Mouse (Mus musculus) left cerebral cortex, postnatal 10 days (tissue): Measurements from ENCODE around the gene Hyal2. TPM values are rescaled to one million over a fixed set of nuclear protein-coding genes. Genes with fewer than 3 reads are reported as not detected.
"Not testable (repeated sequence)": the region's sequence is repeated elsewhere in the genome, so short reads cannot be mapped to it uniquely, and the experiment has no call there.

Experiments used
- DNase-seq, 2 experiments: peaks; one replicate each; pipeline ENCODE4 v3.0.0; 2021 to 2022; ENCODE audit warnings: low spot score in 2 of 2, mixed read lengths in 1 of 2; ENCODE audit errors: extremely low spot score in 1 of 2
- intact Hi-C: fragments of 180-260 bp; cut with DNase I; formaldehyde crosslinking; loops from one replicate; pipeline ENCODE4 v1.15.1; 2025
- total RNA-seq, 2 experiments: library from RNA; stranded (reverse); gene quantifications; 2 replicates each; pipeline ENCODE4 v1.2.3; 2021

Gene Hyal2
- total RNA-seq, 2 experiments from 2014 or later, result 13.2 to 20.1 TPM

DNA sequence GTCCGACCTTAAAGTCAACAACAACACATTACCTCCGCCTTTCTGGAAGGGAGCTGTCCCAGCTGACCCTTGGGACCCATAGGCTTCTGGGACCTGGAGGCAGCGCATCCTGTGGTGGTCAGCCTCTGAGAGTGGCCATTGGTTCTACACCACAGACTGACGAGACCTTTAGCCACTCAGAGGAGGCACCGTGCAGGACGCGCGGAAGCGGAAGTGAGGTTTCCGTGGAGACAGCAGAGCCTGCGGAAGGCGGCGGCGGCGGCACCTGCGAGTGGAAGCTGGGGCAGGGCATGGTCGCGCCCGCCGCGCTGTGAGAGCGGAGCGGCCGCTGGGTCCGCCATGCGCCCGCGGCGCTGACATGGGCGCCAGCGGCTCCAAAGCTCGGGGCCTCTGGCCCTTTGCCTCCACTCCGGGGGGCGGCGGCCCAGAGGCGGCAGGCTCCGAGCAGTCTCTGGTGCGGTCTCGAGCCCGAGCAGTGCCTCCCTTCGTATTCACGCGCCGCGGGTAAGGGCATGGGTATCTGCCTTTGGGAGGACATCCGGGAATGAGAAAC is 4.6 kb upstream of the Hyal2 start, which contains the start of gene Tusc2:
TSS of gene Tusc2 (plus strand) at position 227 of the 553 bp plus-strand sequence.
- intact Hi-C loops, result no loop called here
- DNase-seq, result peak; percentile 95 to 96

GRCm38 (mm10) chr9:107565556-107565955 is 2.2 kb upstream of the Hyal2 start:
- DNase-seq, intact Hi-C loops: not testable (repeated sequence)

DNA sequence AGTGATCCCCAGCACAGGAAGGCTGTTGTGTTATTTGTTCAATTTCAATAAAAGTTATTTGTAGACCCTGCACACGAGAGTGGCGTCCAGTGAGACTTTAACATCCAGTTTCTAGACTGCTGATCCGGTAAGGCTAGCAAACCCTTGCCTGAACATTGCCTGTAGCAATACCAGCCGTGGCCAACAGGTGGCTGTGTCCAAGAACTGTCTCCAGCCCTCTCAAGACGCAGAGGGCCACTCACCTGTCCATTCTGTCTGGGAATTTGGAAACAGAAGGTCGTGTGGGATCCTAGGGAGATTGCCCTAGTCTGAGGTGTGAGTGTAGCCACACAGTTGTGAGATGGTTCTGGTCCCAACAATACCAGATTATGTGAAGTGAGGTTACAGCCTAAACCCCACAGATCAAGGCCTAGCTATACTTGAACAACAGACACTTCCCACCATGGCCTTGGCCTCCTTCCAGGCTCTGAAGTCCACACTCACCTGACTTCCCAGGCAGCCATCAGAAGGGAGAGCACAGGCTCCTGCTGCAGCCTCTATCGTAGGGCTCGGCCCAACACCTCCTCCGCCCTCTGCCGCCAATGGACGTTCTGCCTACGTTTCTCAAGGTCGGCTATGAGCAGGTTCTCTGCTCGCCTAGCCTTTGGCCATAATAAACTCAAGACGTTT is 1.6 kb upstream of the Hyal2 start:
- DNase-seq, result peak; percentile 65 to 89
- intact Hi-C loops, result no loop called here

GRCm38 (mm10) chr9:107566855-107567254 is 890 bp upstream of the Hyal2 start:
- intact Hi-C loops, result no loop called here
- DNase-seq, result peak in 1 of 2 experiments; percentile 74

DNA sequence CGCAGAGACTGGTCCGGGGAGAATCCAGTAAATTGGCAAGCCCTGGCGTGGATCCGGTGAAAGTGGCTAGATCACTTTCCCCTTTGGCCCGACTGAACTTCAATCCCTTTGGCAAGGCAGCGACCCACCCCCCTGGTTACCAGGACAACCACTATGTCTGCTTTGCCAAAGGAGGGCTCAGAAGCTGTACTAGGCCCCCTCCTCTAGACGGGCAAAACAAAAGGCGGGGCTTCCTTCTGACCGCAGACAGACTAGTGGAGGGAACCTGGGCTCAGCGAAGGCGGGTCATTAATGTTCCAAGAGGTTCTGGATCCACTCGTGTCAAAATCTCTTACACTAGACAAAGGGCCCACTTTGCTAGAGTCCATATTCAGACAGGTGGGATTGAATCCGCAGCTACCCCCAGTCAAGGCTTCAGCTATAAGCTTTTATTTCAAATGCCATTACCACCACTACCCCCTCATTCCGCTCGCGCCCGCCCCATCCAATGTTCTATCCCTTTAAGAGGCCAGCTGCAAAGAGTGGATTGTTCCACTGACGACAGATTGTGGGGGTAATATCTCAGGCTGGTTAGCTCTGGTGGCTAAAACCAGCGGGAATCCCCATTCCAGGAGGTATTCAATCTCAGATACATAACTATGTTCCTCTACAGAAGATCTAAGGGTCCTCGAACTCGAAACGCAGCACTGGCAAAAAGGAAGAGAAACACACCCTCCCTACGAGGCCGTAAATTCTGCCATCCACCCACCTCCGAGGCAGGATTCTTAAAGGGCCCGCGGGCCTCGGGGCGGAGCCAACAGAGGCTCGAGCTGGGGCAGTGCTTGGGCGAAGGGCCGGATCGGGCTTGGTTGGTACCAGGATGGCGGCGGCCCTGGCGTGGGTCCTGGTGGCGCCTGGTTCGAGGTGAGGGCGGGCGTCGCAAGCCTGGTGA is 851 bp downstream of the Hyal2 start:
- intact Hi-C loops, result no loop called here
- DNase-seq, result peak; percentile 76 to 91

DNA sequence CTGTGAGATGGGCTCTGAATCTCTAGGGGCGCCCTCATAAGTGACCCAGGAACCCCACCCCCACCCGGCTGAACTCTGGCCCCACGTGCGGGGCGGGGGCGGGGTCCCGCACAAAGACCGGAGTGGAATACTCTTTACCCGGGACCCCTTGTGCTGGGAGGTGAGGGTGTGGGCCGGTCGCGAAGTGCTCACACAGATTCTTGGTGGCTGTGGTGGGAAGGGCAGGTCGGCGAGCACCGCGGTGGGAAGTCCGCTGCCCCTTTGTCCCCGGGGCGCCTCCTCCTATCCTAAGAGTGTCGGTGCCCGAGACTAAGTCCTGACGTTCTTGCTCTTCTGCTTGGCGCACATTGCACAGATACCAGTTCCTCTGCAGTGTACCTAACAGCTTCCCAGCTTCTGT is 1.5 kb downstream of the Hyal2 start:
- no peak for DNase-seq
- intact Hi-C loops, result no loop called here

GRCm38 (mm10) chr9:107570016-107570415 is 2.3 kb downstream of the Hyal2 start:
- no peak for DNase-seq

DNA sequence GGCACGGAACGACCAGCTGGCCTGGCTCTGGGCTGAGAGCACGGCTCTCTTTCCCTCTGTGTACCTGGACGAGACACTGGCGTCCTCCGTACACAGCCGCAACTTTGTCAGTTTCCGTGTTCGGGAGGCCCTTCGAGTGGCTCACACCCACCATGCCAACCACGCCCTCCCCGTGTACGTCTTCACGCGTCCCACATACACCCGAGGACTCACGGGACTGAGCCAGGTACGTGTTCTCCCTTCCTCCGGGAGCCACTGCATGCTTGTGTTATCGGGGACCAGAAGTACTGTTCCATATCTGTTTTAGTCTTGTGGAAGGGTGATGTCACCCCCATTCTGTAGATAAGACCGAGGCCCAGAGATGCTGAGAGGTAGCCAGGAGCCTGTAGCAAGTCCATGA is 3.1 kb downstream of the Hyal2 start:
- intact Hi-C loops, result no loop called here
- no peak for DNase-seq

More at GRCm38 (mm10) chr9:107570016-107570415, 2.3 kb downstream of the Hyal2 start:
- intact Hi-C loops, result no loop called here

DNA sequence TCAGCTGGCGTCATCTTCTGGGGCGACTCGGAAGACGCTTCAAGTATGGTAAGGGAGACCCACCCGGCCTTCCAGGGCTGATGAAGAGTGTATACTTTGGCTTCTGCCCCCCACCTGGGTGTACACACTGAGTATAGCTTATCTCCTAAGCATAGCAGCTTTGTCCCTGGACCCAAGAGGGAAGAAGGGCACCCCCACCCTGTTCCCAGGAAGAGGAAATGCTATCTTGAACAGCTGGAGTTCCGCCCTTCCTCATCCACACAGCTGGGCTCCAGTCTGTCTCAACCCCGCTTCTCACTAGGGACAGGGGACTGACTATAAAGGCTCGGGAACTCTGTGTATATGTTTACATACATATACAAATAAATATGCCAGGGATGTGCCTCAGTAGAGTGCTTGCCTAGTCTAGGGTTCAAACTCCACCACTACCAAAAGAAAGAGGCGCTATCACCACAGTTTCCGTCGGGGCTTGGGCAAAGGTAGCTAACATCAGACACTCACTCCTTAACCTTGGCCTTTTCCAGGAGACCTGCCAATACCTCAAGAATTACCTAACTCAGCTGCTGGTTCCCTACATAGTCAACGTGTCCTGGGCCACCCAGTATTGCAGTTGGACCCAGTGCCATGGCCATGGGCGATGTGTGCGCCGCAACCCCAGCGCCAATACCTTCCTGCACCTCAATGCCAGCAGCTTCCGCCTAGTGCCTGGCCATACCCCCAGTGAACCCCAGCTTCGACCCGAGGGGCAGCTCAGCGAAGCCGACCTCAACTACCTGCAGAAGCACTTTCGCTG is 4.0 kb downstream of the Hyal2 start:
- intact Hi-C loops, result no loop called here

GRCm38 (mm10) chr9:107572327-107572662 is 4.5 kb downstream of the Hyal2 start:
- intact Hi-C loops, result no loop called here
- DNase-seq, result no peak

More for the DNA sequence above, 4.0 kb downstream of the Hyal2 start:
- DNase-seq, result no peak

- intact Hi-C loops, DNase-seq: not testable (repeated sequence)
These were observed 6.0 kb downstream of the Hyal2 start for GRCm38 (mm10) chr9:107573774-107574173.

GRCm38 (mm10) chr9:107575579-107576356 is 8.0 kb downstream of the Hyal2 start:
- DNase-seq, result no peak

GRCm38 (mm10) chr9:107576357-107577107 is 8.8 kb downstream of the Hyal2 start, which contains the start of gene Hyal1:
TSS of gene Hyal1 (plus strand) at chr9:107576927.
- intact Hi-C loops, result no loop called here
- DNase-seq, result peak in 1 of 2 experiments; percentile 90

More at GRCm38 (mm10) chr9:107575579-107576356, 8.0 kb downstream of the Hyal2 start:
- intact Hi-C loops, result no loop called here

- no peak for DNase-seq
- intact Hi-C loops, result no loop called here
These were observed 10.1 kb downstream of the Hyal2 start for GRCm38 (mm10) chr9:107577871-107578270.

DNA sequence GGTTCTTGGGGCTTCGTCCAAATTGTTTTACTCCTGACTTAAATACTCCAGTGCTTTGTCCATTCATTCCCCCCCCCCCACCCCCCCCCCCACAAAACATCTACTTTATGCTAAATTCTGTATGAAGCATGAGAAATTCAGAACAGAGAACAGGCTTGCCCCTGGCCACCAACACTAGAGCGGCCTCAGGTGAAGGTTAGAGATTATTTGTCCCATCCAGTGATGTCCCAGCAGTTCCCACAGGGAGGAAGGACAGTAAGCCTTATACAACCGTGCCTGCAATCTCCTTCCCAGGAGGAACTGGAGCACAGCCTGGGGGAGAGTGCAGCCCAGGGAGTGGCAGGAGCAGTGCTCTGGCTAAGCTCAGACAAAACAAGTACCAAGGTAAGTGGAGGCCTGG is 10.8 kb downstream of the Hyal2 start, which contains the start of gene Naa80:
TSS of gene Naa80 (plus strand) at position 301 of the 400 bp plus-strand sequence.
- no peak for DNase-seq
- intact Hi-C loops, result no loop called here

DNA sequence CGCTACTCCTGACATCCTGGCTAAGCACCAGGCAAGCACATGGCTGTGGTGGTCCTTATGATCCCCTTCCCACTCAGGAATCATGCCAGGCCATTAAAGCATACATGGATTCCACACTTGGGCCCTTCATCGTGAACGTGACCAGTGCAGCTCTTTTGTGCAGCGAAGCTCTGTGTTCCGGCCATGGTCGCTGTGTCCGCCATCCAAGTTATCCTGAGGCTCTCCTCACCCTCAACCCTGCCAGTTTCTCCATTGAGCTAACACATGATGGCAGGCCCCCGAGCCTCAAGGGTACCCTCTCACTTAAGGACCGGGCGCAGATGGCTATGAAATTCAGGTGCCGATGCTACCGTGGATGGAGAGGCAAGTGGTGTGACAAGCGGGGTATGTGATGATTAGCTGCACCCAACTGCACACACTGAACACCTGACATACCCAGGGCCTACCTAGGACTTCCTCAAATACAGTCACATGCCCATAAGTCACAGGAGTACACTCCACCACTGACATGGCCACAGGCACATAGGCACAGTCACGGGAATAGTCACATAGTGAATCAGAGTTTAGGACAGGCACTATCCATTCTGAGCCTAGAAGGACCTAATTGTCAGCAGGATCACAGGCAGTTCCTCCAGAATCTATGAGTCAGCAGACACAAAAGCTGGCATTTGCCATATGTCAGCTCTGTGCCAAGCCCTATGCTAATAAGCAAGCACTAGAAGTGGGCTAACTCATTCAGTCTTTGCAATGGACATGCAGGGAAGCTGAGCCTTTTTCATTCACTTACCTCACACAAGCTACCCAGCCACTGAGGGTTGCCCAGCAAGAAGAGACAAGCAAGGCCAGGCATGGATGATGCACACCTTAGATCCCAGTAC is 11.5 kb downstream of the Hyal2 start:
- intact Hi-C loops, result no loop called here
- no peak for DNase-seq
